Mouse (Mus musculus): Measurements from ENCODE around the gene Tada3. TPM values are rescaled to one million over a fixed set of nuclear protein-coding genes. Genes with fewer than 3 reads are reported as not detected.

Tada3 gene
- polyA plus RNA-seq, 1 experiment from 2014 or later: 72.2 TPM

- no peak overlapping the region for H3K9ac ChIP-seq (replicated peaks; ENCODE audit: low read length)
- no peaks in the 10 kb centered on the region for H3K9me3 ChIP-seq (ENCODE audit: control insufficient read depth, low read length)
- DNase-seq (no peak), ATAC-seq (ENCODE audit: low FRiP score, low TSS enrichment) (no peak)
- H3K27ac ChIP-seq (replicated peaks; ENCODE audit: low read depth, low read length): no peak overlapping the region
- peaks cover 3% of the 10 kb centered on the region; the same call in 1 of the 2 replicates for H3K36me3 ChIP-seq (ENCODE audit: control insufficient read depth, insufficient read depth, low read length)
- no peak overlapping the region for H3K4me3 ChIP-seq (replicated peaks; ENCODE audit: low read depth, low read length)
- no peak overlapping the region for H3K4me2 ChIP-seq (ENCODE audit: low read length)
- WGBS: 78% methylated on average over 4 of the region's 4 CpGs
- no peaks in the 10 kb centered on the region for H3K27me3 ChIP-seq (ENCODE audit: control insufficient read depth, insufficient read depth, low read length)
- no peaks in the 10 kb centered on the region for H3K4me1 ChIP-seq (ENCODE audit: control insufficient read depth, insufficient read depth, low read length)
Observed at GRCm38 (mm10) chr6:113361476-113361875, 16.2 kb downstream of the Tada3 start.

- Histone ChIP-seq H3K4me1 (ENCODE audit: control insufficient read depth, insufficient read depth, low read length) (no peaks in the 10 kb centered on the region), H3K4me3 (replicated peaks; ENCODE audit: low read depth, low read length) (no peak overlapping the region), H3K4me2 (ENCODE audit: low read length) (no peak overlapping the region), H3K9ac (replicated peaks; ENCODE audit: low read length) (no peak overlapping the region), H3K27me3 (ENCODE audit: control insufficient read depth, insufficient read depth, low read length) (no peaks in the 10 kb centered on the region), H3K27ac (replicated peaks; ENCODE audit: low read depth, low read length) (no peak overlapping the region), H3K36me3 (ENCODE audit: control insufficient read depth, insufficient read depth, low read length) (no peaks in the 10 kb centered on the region), H3K9me3 (ENCODE audit: control insufficient read depth, low read length) (no peaks in the 10 kb centered on the region)
- DNase-seq (no peak), ATAC-seq (ENCODE audit: low FRiP score, low TSS enrichment) (no peak)
- WGBS: 77% methylated on average over 3 of the region's 3 CpGs
Observed at GRCm38 (mm10) chr6:113353696-113354095, 24.0 kb downstream of the Tada3 start.

- H3K4me2 ChIP-seq (ENCODE audit: low read length): no peak overlapping the region
- no peak overlapping the region for H3K9ac ChIP-seq (replicated peaks; ENCODE audit: low read length)
- H3K9me3 ChIP-seq (ENCODE audit: control insufficient read depth, low read length): no peaks in the 10 kb centered on the region
- 82% methylated on average over 3 of the region's 3 CpGs for WGBS
- no peaks in the 10 kb centered on the region for H3K4me1 ChIP-seq (ENCODE audit: control insufficient read depth, insufficient read depth, low read length)
- no peak for DNase-seq
- no peak overlapping the region for H3K4me3 ChIP-seq (replicated peaks; ENCODE audit: low read depth, low read length)
- no peaks in the 10 kb centered on the region for H3K36me3 ChIP-seq (ENCODE audit: control insufficient read depth, insufficient read depth, low read length)
- ATAC-seq (ENCODE audit: low FRiP score, low TSS enrichment): no peak
- H3K27ac ChIP-seq (replicated peaks; ENCODE audit: low read depth, low read length): no peak overlapping the region
- H3K27me3 ChIP-seq (ENCODE audit: control insufficient read depth, insufficient read depth, low read length): no peaks in the 10 kb centered on the region
Observed at GRCm38 (mm10) chr6:113352820-113353219, 24.9 kb downstream of the Tada3 start.

GRCm38 (mm10) chr6:113351653-113352052 is 26.0 kb downstream of the Tada3 start:
- ATAC-seq (ENCODE audit: low FRiP score, low TSS enrichment) (no peak), DNase-seq (no peak)
- Histone ChIP-seq H3K36me3 (ENCODE audit: control insufficient read depth, insufficient read depth, low read length) (no peaks in the 10 kb centered on the region), H3K4me1 (ENCODE audit: control insufficient read depth, insufficient read depth, low read length) (no peaks in the 10 kb centered on the region), H3K4me3 (replicated peaks; ENCODE audit: low read depth, low read length) (no peak overlapping the region), H3K9ac (replicated peaks; ENCODE audit: low read length) (no peak overlapping the region), H3K4me2 (ENCODE audit: low read length) (no peak overlapping the region), H3K27ac (replicated peaks; ENCODE audit: low read depth, low read length) (no peak overlapping the region), H3K9me3 (ENCODE audit: control insufficient read depth, low read length) (no peaks in the 10 kb centered on the region), H3K27me3 (ENCODE audit: control insufficient read depth, insufficient read depth, low read length) (no peaks in the 10 kb centered on the region)
- 62% methylated on average over 10 of the region's 10 CpGs for WGBS

GRCm38 (mm10) chr6:113351161-113351560 is 26.5 kb downstream of the Tada3 start:
- no peak for ATAC-seq (ENCODE audit: low FRiP score, low TSS enrichment)
- 100% methylated on average over 1 of the region's 1 CpGs for WGBS
- H3K36me3 ChIP-seq (ENCODE audit: control insufficient read depth, insufficient read depth, low read length): no peaks in the 10 kb centered on the region
- no peak overlapping the region for H3K4me2 ChIP-seq (ENCODE audit: low read length)
- no peak for DNase-seq
- no peak overlapping the region for H3K27ac ChIP-seq (replicated peaks; ENCODE audit: low read depth, low read length)
- H3K9ac ChIP-seq (replicated peaks; ENCODE audit: low read length): no peak overlapping the region
- no peaks in the 10 kb centered on the region for H3K27me3 ChIP-seq (ENCODE audit: control insufficient read depth, insufficient read depth, low read length)
- no peaks in the 10 kb centered on the region for H3K4me1 ChIP-seq (ENCODE audit: control insufficient read depth, insufficient read depth, low read length)
- H3K9me3 ChIP-seq (ENCODE audit: control insufficient read depth, low read length): no peaks in the 10 kb centered on the region
- H3K4me3 ChIP-seq (replicated peaks; ENCODE audit: low read depth, low read length): no peak overlapping the region

GRCm38 (mm10) chr6:113350538-113350937 is 27.1 kb downstream of the Tada3 start:
- ATAC-seq (ENCODE audit: low FRiP score, low TSS enrichment) (no peak), DNase-seq (no peak)
- no peak overlapping the region for H3K27ac ChIP-seq (replicated peaks; ENCODE audit: low read depth, low read length)
- no peak overlapping the region for H3K9ac ChIP-seq (replicated peaks; ENCODE audit: low read length)
- no peaks in the 10 kb centered on the region for H3K27me3 ChIP-seq (ENCODE audit: control insufficient read depth, insufficient read depth, low read length)
- H3K4me1 ChIP-seq (ENCODE audit: control insufficient read depth, insufficient read depth, low read length): no peaks in the 10 kb centered on the region
- H3K9me3 ChIP-seq (ENCODE audit: control insufficient read depth, low read length): no peaks in the 10 kb centered on the region
- no peaks in the 10 kb centered on the region for H3K36me3 ChIP-seq (ENCODE audit: control insufficient read depth, insufficient read depth, low read length)
- H3K4me2 ChIP-seq (ENCODE audit: low read length): no peak overlapping the region
- H3K4me3 ChIP-seq (replicated peaks; ENCODE audit: low read depth, low read length): no peak overlapping the region

GRCm38 (mm10) chr6:113346897-113347296 is 30.8 kb downstream of the Tada3 start:
- H3K27ac ChIP-seq (replicated peaks; ENCODE audit: low read depth, low read length): no peak overlapping the region
- no peaks in the 10 kb centered on the region for H3K36me3 ChIP-seq (ENCODE audit: control insufficient read depth, insufficient read depth, low read length)
- H3K27me3 ChIP-seq (ENCODE audit: control insufficient read depth, insufficient read depth, low read length): no peaks in the 10 kb centered on the region
- no peaks in the 10 kb centered on the region for H3K9me3 ChIP-seq (ENCODE audit: control insufficient read depth, low read length)
- DNase-seq (no peak), ATAC-seq (ENCODE audit: low FRiP score, low TSS enrichment) (no peak)
- 81% methylated on average over 4 of the region's 4 CpGs for WGBS
- H3K4me3 ChIP-seq (replicated peaks; ENCODE audit: low read depth, low read length): no peak overlapping the region
- H3K9ac ChIP-seq (replicated peaks; ENCODE audit: low read length): no peak overlapping the region
- H3K4me1 ChIP-seq (ENCODE audit: control insufficient read depth, insufficient read depth, low read length): peaks cover 17% of the 10 kb centered on the region
- no peak overlapping the region for H3K4me2 ChIP-seq (ENCODE audit: low read length)

- H3K9me3 ChIP-seq (ENCODE audit: control insufficient read depth, low read length): no peaks in the 10 kb centered on the region
- WGBS: 50% methylated on average over 2 of the region's 2 CpGs
- H3K4me3 ChIP-seq (replicated peaks; ENCODE audit: low read depth, low read length): no peak overlapping the region; the same call in 1 of the 2 replicates
- H3K27me3 ChIP-seq (ENCODE audit: control insufficient read depth, insufficient read depth, low read length): no peaks in the 10 kb centered on the region
- no peak for ATAC-seq (ENCODE audit: low FRiP score, low TSS enrichment)
- peaks cover 13% of the 10 kb centered on the region for H3K36me3 ChIP-seq (ENCODE audit: control insufficient read depth, insufficient read depth, low read length)
- no peak overlapping the region for H3K9ac ChIP-seq (replicated peaks; ENCODE audit: low read length)
- peak; percentile 41 for DNase-seq
- H3K4me2 ChIP-seq (ENCODE audit: low read length): peak overlapping the region; percentile 82
- no peak overlapping the region for H3K27ac ChIP-seq (replicated peaks; ENCODE audit: low read depth, low read length)
- peaks cover 17% of the 10 kb centered on the region for H3K4me1 ChIP-seq (ENCODE audit: control insufficient read depth, insufficient read depth, low read length)
Observed at GRCm38 (mm10) chr6:113344321-113344720, 33.4 kb downstream of the Tada3 start.

GRCm38 (mm10) chr6:113343177-113344092 is 34.2 kb downstream of the Tada3 start, which contains the start of gene Camk1:
Gene Camk1, minus strand, starts transcription at chr6:113343984.
- Histone ChIP-seq H3K9ac (replicated peaks; ENCODE audit: low read length) (peak within 1 kb of the TSS; percentile 86), H3K9me3 (ENCODE audit: control insufficient read depth, low read length) (no peaks in the 10 kb centered on the region), H3K27ac (replicated peaks; ENCODE audit: low read depth, low read length) (peak within 1 kb of the TSS; percentile 42), H3K27me3 (ENCODE audit: control insufficient read depth, insufficient read depth, low read length) (no peaks in the 10 kb centered on the region), H3K4me3 (replicated peaks; ENCODE audit: low read depth, low read length) (peak within 1 kb of the TSS; percentile 56), H3K4me1 (ENCODE audit: control insufficient read depth, insufficient read depth, low read length) (peaks cover 17% of the 10 kb centered on the region), H3K36me3 (ENCODE audit: control insufficient read depth, insufficient read depth, low read length) (peaks cover 22% of the 10 kb centered on the region), H3K4me2 (ENCODE audit: low read length) (peak within 1 kb of the TSS; percentile 82)
- DNase-seq: peak; percentile 79
- peak; percentile 85 for ATAC-seq (ENCODE audit: low FRiP score, low TSS enrichment)
- WGBS: 15% methylated on average over 32 of the region's 32 CpGs
